Mouse (Mus musculus): ENCODE results near the gene Ipo9. TPM values are rescaled to one million over a fixed set of nuclear protein-coding genes. Genes with fewer than 3 reads are reported as not detected.

Gene Ipo9
- total and polyA plus RNA-seq, 3 experiments: 27.4 to 56.2 TPM; not detected in 1

GRCm38 (mm10) chr1:135379048-135379447 is 51.3 kb downstream of the Ipo9 start (continued):
- TF ChIP-seq MEF2A (IDR thresholded peaks at IDR 0.05; ENCODE audit: extremely low read depth, insufficient replicate concordance, low read depth, low read length, poor library complexity, severe bottlenecking): no peak

- no peak for DNase-seq (ENCODE audit: low read depth, low spot score)
- Histone ChIP-seq H3K27ac (ENCODE audit: control insufficient read depth, low read depth, low read length) (no peak overlapping the region), H3K36me3 (ENCODE audit: control insufficient read depth in 1 of 2, insufficient read depth in 2 of 2, low read length in 2 of 2) (peaks cover 0 to under 1% of the 10 kb centered on the region in 2 experiments; a peak in 1 of 4 replicates), H3K9ac (ENCODE audit: control insufficient read depth, low read depth, low read length, poor library complexity, severe bottlenecking) (no peak overlapping the region), H3K4me1 (ENCODE audit: control insufficient read depth in 1 of 2, insufficient read depth in 2 of 2, low read length in 2 of 2) (no peaks in the 10 kb centered on the region), H3K9me3 (replicated peaks; ENCODE audit: insufficient read depth, low read length) (no peaks in the 10 kb centered on the region), H3K79me2 (ENCODE audit: control insufficient read depth, insufficient read depth, low read length, poor library complexity) (no peaks in the 10 kb centered on the region), H3K4me3 (ENCODE audit: control insufficient read depth in 1 of 2, insufficient read depth in 1 of 2, low read depth in 2 of 2, low read length in 2 of 2) (no peak overlapping the region), H3K27me3 (ENCODE audit: control insufficient read depth in 1 of 2, insufficient read depth in 2 of 2, low read length in 2 of 2) (no peaks in the 10 kb centered on the region)
- TF ChIP-seq GABPA (IDR thresholded peaks at IDR 0.05; ENCODE audit: low read depth, low read length) (no peak), CHD2 (IDR thresholded peaks at IDR 0.05; ENCODE audit: low read length) (no peak), UBTF (IDR thresholded peaks at IDR 0.05; ENCODE audit: borderline replicate concordance, insufficient read depth, low read depth, low read length) (no peak), MYC (IDR thresholded peaks at IDR 0.05; ENCODE audit: low read depth, low read length) (no peak), CHD1 (IDR thresholded peaks at IDR 0.05; ENCODE audit: low read depth, low read length) (no peak), TBP (IDR thresholded peaks at IDR 0.05; ENCODE audit: low read depth, low read length) (no peak), MAZ (IDR thresholded peaks at IDR 0.05; ENCODE audit: low read depth, low read length) (no peak), NELFE (IDR thresholded peaks at IDR 0.05; ENCODE audit: low read depth, low read length) (no peak), MYB (IDR thresholded peaks at IDR 0.05; ENCODE audit: low read depth, low read length) (no peak)
Observed at GRCm38 (mm10) chr1:135378576-135378975, 51.7 kb downstream of the Ipo9 start.

- Histone ChIP-seq H3K36me3 (ENCODE audit: control insufficient read depth in 1 of 2, insufficient read depth in 2 of 2, low read length in 2 of 2) (no peaks in the 10 kb centered on the region), H3K27me3 (ENCODE audit: control insufficient read depth in 1 of 2, insufficient read depth in 2 of 2, low read length in 2 of 2) (no peaks in the 10 kb centered on the region), H3K9ac (ENCODE audit: control insufficient read depth, low read depth, low read length, poor library complexity, severe bottlenecking) (no peak within 1 kb of the TSS)
Observed at GRCm38 (mm10) chr1:135374868-135375581, 55.3 kb downstream of the Ipo9 start, which contains the start of gene Shisa4. Gene Shisa4 (minus strand): TSS chr1:135375237.

More at GRCm38 (mm10) chr1:135374868-135375581, 55.3 kb downstream of the Ipo9 start, which contains the start of gene Shisa4:
- TF ChIP-seq MAX (IDR thresholded peaks at IDR 0.05; ENCODE audit: low read length) (no peak), MAZ (IDR thresholded peaks at IDR 0.05; ENCODE audit: low read depth, low read length) (no peak)
- Histone ChIP-seq H3K9me3 (replicated peaks; ENCODE audit: insufficient read depth, low read length) (no peaks in the 10 kb centered on the region), H3K4me1 (ENCODE audit: control insufficient read depth in 1 of 2, insufficient read depth in 2 of 2, low read length in 2 of 2) (no peaks in the 10 kb centered on the region), H3K4me3 (ENCODE audit: control insufficient read depth in 1 of 2, insufficient read depth in 1 of 2, low read depth in 2 of 2, low read length in 2 of 2) (no peak within 1 kb of the TSS), H3K79me2 (ENCODE audit: control insufficient read depth, insufficient read depth, low read length, poor library complexity) (no peaks in the 10 kb centered on the region), H3K27ac (ENCODE audit: control insufficient read depth, low read depth, low read length) (no peak within 1 kb of the TSS)
- DNase-seq (ENCODE audit: low read depth, low spot score): no peak
